Mouse (Mus musculus): ENCODE data around the gene Hist3h2a.

- no peak for TF ChIP-seq CTCF (IDR thresholded peaks at IDR 0.05; ENCODE audit: low read depth)
- no peak for TF ChIP-seq EP300 (optimal IDR thresholded peaks at IDR 0.05)
These were observed 43.1 kb downstream of the Hist3h2a start for GRCm38 (mm10) chr11:58997541-58997940.

Measured in stomach, postnatal 0 days (tissue).